Mouse (Mus musculus): ENCODE measurements around the gene Sumo1. TPM values are rescaled to one million over a fixed set of nuclear protein-coding genes. Genes with fewer than 3 reads are reported as not detected.

Sumo1 gene
- total and polyA plus RNA-seq, 3 experiments: 129 to 131 TPM; not detected in 1

GRCm38 (mm10) chr1:59543911-59544310 is 126.7 kb downstream of the Sumo1 start:
- no peaks in the 10 kb centered on the region for H3K79me2 ChIP-seq (ENCODE audit: control insufficient read depth, insufficient read depth, low read length, poor library complexity)
- H3K4me3 ChIP-seq (ENCODE audit: control insufficient read depth in 1 of 2, insufficient read depth in 1 of 2, low read depth in 2 of 2, low read length in 2 of 2): no peak overlapping the region
- H3K9ac ChIP-seq (ENCODE audit: control insufficient read depth, low read depth, low read length, poor library complexity, severe bottlenecking): no peak overlapping the region
- no peaks in the 10 kb centered on the region for H3K9me3 ChIP-seq (replicated peaks; ENCODE audit: insufficient read depth, low read length)
- H3K27ac ChIP-seq (ENCODE audit: control insufficient read depth, low read depth, low read length): no peak overlapping the region
- H3K27me3 ChIP-seq (ENCODE audit: control insufficient read depth in 1 of 2, insufficient read depth in 2 of 2, low read length in 2 of 2): peaks cover 2 to 9% of the 10 kb centered on the region in 2 experiments; a peak in 3 of 4 replicates
- peaks cover 0 to 3% of the 10 kb centered on the region in 2 experiments; a peak in 1 of 4 replicates for H3K4me1 ChIP-seq (ENCODE audit: control insufficient read depth in 1 of 2, insufficient read depth in 2 of 2, low read length in 2 of 2)
- no peaks in the 10 kb centered on the region for H3K36me3 ChIP-seq (ENCODE audit: control insufficient read depth in 1 of 2, insufficient read depth in 2 of 2, low read length in 2 of 2)
- no peak for TF ChIP-seq USF1 (IDR thresholded peaks at IDR 0.05; ENCODE audit: low read depth, low read length)
- TF ChIP-seq GATA1 (IDR thresholded peaks at IDR 0.05; ENCODE audit: low read depth, low read length): no peak
- no peak for TF ChIP-seq TAL1 (IDR thresholded peaks at IDR 0.05; ENCODE audit: low read length)
- peak; percentile 17 for DNase-seq (ENCODE audit: low read depth, low spot score)

- Histone ChIP-seq H3K27me3 (ENCODE audit: control insufficient read depth in 1 of 2, insufficient read depth in 2 of 2, low read length in 2 of 2) (peaks cover 2 to 13% of the 10 kb centered on the region in 2 experiments; a peak in 3 of 4 replicates), H3K27ac (ENCODE audit: control insufficient read depth, low read depth, low read length) (no peak overlapping the region), H3K79me2 (ENCODE audit: control insufficient read depth, insufficient read depth, low read length, poor library complexity) (no peaks in the 10 kb centered on the region), H3K36me3 (ENCODE audit: control insufficient read depth in 1 of 2, insufficient read depth in 2 of 2, low read length in 2 of 2) (no peaks in the 10 kb centered on the region), H3K4me1 (ENCODE audit: control insufficient read depth in 1 of 2, insufficient read depth in 2 of 2, low read length in 2 of 2) (peaks cover 0 to 3% of the 10 kb centered on the region in 2 experiments; a peak in 1 of 4 replicates), H3K4me3 (ENCODE audit: control insufficient read depth in 1 of 2, insufficient read depth in 1 of 2, low read depth in 2 of 2, low read length in 2 of 2) (no peak overlapping the region), H3K9me3 (replicated peaks; ENCODE audit: insufficient read depth, low read length) (no peaks in the 10 kb centered on the region), H3K9ac (ENCODE audit: control insufficient read depth, low read depth, low read length, poor library complexity, severe bottlenecking) (no peak overlapping the region)
- DNase-seq (ENCODE audit: low read depth, low spot score): peak; percentile 13
- TF ChIP-seq NRF1 (IDR thresholded peaks at IDR 0.05; ENCODE audit: insufficient read depth, low read depth, low read length, poor library complexity, severe bottlenecking) (no peak), RCOR1 (IDR thresholded peaks at IDR 0.05; ENCODE audit: low read depth, low read length) (no peak), ZC3H11A (IDR thresholded peaks at IDR 0.05; ENCODE audit: low read depth, low read length) (no peak), BHLHE40 (IDR thresholded peaks at IDR 0.05; ENCODE audit: borderline replicate concordance, low read depth, low read length) (no peak), ZKSCAN1 (IDR thresholded peaks at IDR 0.05; ENCODE audit: low read depth, low read length) (no peak), ELF1 (IDR thresholded peaks at IDR 0.05; ENCODE audit: low read depth, low read length) (no peak), MAX (IDR thresholded peaks at IDR 0.05; ENCODE audit: low read length) (no peak)
Observed at GRCm38 (mm10) chr1:59542231-59542630, 128.4 kb downstream of the Sumo1 start.

GRCm38 (mm10) chr1:59541271-59542020 is 129.2 kb downstream of the Sumo1 start:
- no peaks in the 10 kb centered on the region for H3K36me3 ChIP-seq (ENCODE audit: control insufficient read depth in 1 of 2, insufficient read depth in 2 of 2, low read length in 2 of 2)

More at GRCm38 (mm10) chr1:59541271-59542020, 129.2 kb downstream of the Sumo1 start:
- Histone ChIP-seq H3K9me3 (replicated peaks; ENCODE audit: insufficient read depth, low read length) (no peaks in the 10 kb centered on the region), H3K4me1 (ENCODE audit: control insufficient read depth in 1 of 2, insufficient read depth in 2 of 2, low read length in 2 of 2) (peaks cover 0 to 3% of the 10 kb centered on the region in 2 experiments; a peak in 1 of 4 replicates), H3K27ac (ENCODE audit: control insufficient read depth, low read depth, low read length) (no peak overlapping the region), H3K9ac (ENCODE audit: control insufficient read depth, low read depth, low read length, poor library complexity, severe bottlenecking) (no peak overlapping the region), H3K27me3 (ENCODE audit: control insufficient read depth in 1 of 2, insufficient read depth in 2 of 2, low read length in 2 of 2) (peaks cover 2 to 10% of the 10 kb centered on the region in 2 experiments; a peak in 3 of 4 replicates), H3K79me2 (ENCODE audit: control insufficient read depth, insufficient read depth, low read length, poor library complexity) (no peaks in the 10 kb centered on the region), H3K4me3 (ENCODE audit: control insufficient read depth in 1 of 2, insufficient read depth in 1 of 2, low read depth in 2 of 2, low read length in 2 of 2) (no peak overlapping the region)
- no peak for DNase-seq (ENCODE audit: low read depth, low spot score)
- TF ChIP-seq ZKSCAN1 (IDR thresholded peaks at IDR 0.05; ENCODE audit: low read depth, low read length) (no peak), SMC3 (IDR thresholded peaks at IDR 0.05; ENCODE audit: low read depth, low read length) (no peak), MAFK (IDR thresholded peaks at IDR 0.05; ENCODE audit: borderline replicate concordance, low read depth, low read length) (no peak), JUND (IDR thresholded peaks at IDR 0.05; ENCODE audit: low read depth, low read length) (no peak), NELFE (IDR thresholded peaks at IDR 0.05; ENCODE audit: low read depth, low read length) (no peak), HCFC1 (IDR thresholded peaks at IDR 0.05; ENCODE audit: low read depth, low read length) (no peak), POLR2AphosphoS5 (IDR thresholded peaks at IDR 0.05; ENCODE audit: borderline replicate concordance, low read depth, low read length) (no peak), MYC (IDR thresholded peaks at IDR 0.05; ENCODE audit: low read depth, low read length) (no peak), CHD2 (IDR thresholded peaks at IDR 0.05; ENCODE audit: low read length) (no peak), ELF1 (IDR thresholded peaks at IDR 0.05; ENCODE audit: low read depth, low read length) (no peak), MXI1 (IDR thresholded peaks at IDR 0.05; ENCODE audit: low read depth, low read length) (no peak), MAX (IDR thresholded peaks at IDR 0.05; ENCODE audit: low read length) (no peak), POLR2AphosphoS2 (IDR thresholded peaks at IDR 0.05; ENCODE audit: low read length) (no peak)
